Mouse (Mus musculus) limb, embryonic 13.5 days (tissue): ENCODE measurements around the gene Snx25. TPM values are rescaled to one million over a fixed set of nuclear protein-coding genes. Genes with fewer than 3 reads are reported as not detected.

Source experiments
- ATAC-seq: fragments of 200-750 bp; cut with Nextera tagmentation; 2 replicates; pipeline ENCODE4 v1.8.0; 2017; ENCODE audit warnings: low read depth, moderate number of reproducible peaks, moderate TSS enrichment; ENCODE audit not compliant: low FRiP score
- H3K27ac ChIP-seq: fragments of 300-500 bp; sonication (generic); 2 replicates; pipeline ENCODE4 v1.5.1; 2015; ENCODE audit warnings: inconsistent platforms, mild to moderate bottlenecking, moderate library complexity
- H3K27me3 ChIP-seq: fragments of 300-500 bp; sonication (generic); 2 replicates; pipeline ENCODE4 v1.6.1; 2015; ENCODE audit warnings: mild to moderate bottlenecking, inconsistent platforms
- H3K36me3 ChIP-seq: fragments of 300-500 bp; sonication (generic); 2 replicates; pipeline ENCODE4 v1.6.1; 2015; ENCODE audit warnings: inconsistent platforms, mild to moderate bottlenecking, moderate library complexity
- H3K4me1 ChIP-seq: fragments of 300-500 bp; sonication (generic); 2 replicates; pipeline ENCODE4 v1.6.1; 2015; ENCODE audit warnings: inconsistent platforms
- H3K4me2 ChIP-seq: fragments of 300-500 bp; sonication (generic); replicated peaks from 2 replicates; pipeline ENCODE4 v1.6.1; 2015; ENCODE audit warnings: inconsistent platforms, mild to moderate bottlenecking, moderate library complexity
- H3K4me3 ChIP-seq: fragments of 300-500 bp; sonication (generic); 2 replicates; pipeline ENCODE4 v1.5.1; 2015; ENCODE audit warnings: moderate library complexity, mild to moderate bottlenecking, inconsistent platforms
- H3K9ac ChIP-seq: fragments of 300-500 bp; sonication (generic); 2 replicates; pipeline ENCODE4 v1.6.1; 2015; ENCODE audit warnings: mild to moderate bottlenecking, inconsistent platforms
- H3K9me3 ChIP-seq: fragments of 300-500 bp; sonication (generic); 2 replicates; pipeline ENCODE4 v1.6.1; 2016; ENCODE audit warnings: inconsistent platforms
- WGBS: fragments of 180-500 bp; shearing (Covaris S2); methylation state at CpG from one replicate; pipeline ENCODE4 v1.1.7; 2015; 5-methylcytosine and 5-hydroxymethylcytosine counted together
- polyA plus RNA-seq: library from polyadenylated mRNA; unstranded; fragments of >200 nt; fragmentation: Nextera tagmentation; extraction: Ambion mirVana; gene quantifications from 2 replicates; pipeline ENCODE4 v1.2.1, GENCODE M21; 2015

The Snx25 gene
- 5.9 and 6.6 TPM in 2 replicates for polyA plus RNA-seq

DNA sequence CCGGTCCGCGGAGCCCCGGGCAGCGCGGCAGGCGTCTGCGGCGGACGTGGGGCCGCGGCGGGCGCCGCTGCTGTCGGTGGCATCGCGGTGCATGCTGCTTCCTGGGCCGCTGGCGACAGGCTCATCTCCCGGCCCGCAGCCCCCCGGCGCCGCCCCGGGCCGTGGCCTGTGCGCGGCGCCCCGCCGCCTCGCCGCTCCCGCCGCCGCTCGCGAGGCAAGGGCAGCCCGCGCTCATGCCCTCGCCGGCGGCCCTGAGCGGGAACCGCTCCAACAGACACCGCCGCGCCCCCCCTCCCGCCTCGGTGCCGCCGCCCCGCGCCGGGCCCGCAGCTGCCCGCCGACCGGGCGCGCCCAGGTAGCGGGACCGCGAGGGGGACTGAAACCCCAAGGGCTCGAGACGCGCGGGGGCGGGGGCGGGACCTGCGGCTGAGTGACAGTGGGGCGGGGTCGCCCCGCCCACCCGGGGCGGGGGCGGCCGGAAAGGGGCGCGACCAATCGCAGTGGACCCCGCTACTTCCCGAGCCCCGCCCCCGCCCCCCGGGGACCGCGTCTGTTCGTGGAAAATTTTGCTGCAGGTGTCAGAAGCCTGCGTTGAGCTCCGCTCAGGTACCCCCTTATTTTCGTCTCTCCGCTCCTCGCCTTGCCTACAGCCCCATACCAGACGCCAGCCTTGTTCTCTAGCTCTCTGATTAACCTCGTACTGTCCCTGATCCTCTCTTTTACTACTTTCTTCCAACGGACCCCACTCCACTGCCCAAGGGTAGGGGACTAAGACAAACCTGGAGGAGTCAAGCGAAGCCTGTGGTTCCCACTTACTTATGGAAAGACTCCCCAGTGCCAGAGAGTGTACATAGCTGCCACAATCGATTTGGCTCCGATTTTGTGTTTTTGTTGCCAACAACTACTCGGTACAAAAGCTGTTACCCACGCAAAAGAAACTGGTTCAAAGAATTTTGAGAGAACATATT is at the start of gene Snx25:
Snx25 (minus strand) TSS at position 96 of the 968 bp plus-strand sequence.
- peak within 1 kb of the TSS; percentile 84 for H3K4me2 ChIP-seq
- 5% methylated on average over 39 of the region's 103 CpGs for WGBS
- ATAC-seq, result peak; percentile 90
- H3K36me3 ChIP-seq, result no peaks in the 10 kb centered on the region
- H3K4me1 ChIP-seq, result peaks cover 12% of the 10 kb centered on the region
- H3K27ac ChIP-seq, result no peak within 1 kb of the TSS
- no peaks in the 10 kb centered on the region for H3K9me3 ChIP-seq
- H3K4me3 ChIP-seq, result peak within 1 kb of the TSS; percentile 85
- peak within 1 kb of the TSS; percentile 87 for H3K9ac ChIP-seq
- H3K27me3 ChIP-seq, result peaks cover 3% of the 10 kb centered on the region; the same call in 1 of the 2 replicates

DNA sequence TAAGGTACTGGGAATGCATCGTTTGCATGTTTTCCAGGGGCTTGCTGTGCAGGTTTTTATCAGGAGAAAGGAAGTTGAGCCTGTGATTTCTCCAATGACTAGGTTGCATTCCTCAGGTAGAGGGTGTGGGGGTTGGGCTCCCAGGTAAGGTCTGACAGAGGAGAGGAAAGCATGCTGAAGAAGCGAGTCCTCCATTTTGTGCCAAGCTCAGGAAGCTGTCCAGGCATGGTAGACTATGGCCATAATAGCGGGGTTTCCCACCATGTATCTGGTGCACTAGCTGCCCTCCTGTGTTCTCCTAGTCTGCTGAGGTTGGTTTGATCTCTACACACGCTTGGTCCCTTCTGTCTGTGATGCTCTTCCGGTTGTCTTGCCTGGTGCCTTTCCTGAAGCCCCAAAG is 45.7 kb upstream of the Snx25 start:
- no peaks in the 10 kb centered on the region for H3K27me3 ChIP-seq
- H3K4me3 ChIP-seq, result no peak overlapping the region
- H3K9ac ChIP-seq, result no peak overlapping the region
- H3K36me3 ChIP-seq, result peaks cover 54% of the 10 kb centered on the region
- no peak overlapping the region for H3K4me2 ChIP-seq
- H3K27ac ChIP-seq, result no peak overlapping the region
- ATAC-seq, result no peak
- no peaks in the 10 kb centered on the region for H3K4me1 ChIP-seq
- WGBS, result 88% methylated on average over 5 of the region's 5 CpGs
- H3K9me3 ChIP-seq, result no peaks in the 10 kb centered on the region

DNA sequence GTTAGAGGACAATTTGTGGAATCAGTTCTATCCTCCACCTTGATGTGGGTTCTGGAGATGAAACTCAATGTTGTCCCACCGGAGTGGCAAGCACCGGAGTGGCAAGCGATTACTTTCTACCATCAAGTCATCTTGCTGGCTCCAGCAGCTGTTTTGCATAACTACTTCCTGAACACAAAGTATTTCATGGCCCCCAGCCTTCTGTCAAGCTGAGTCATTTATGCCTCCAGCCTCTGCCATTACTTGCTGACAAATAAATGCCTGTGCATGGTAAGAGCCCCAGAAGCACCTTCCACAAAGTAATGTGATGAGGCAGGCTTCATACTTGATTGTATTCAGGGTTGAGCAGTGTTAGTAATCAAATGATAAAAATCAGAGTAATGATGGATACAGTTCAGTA is 44.9 kb upstream of the Snx25 start:
- H3K9me3 ChIP-seq, result no peaks in the 10 kb centered on the region
- H3K4me3 ChIP-seq, result no peak overlapping the region
- no peak overlapping the region for H3K9ac ChIP-seq
- H3K27me3 ChIP-seq, result no peaks in the 10 kb centered on the region
- H3K36me3 ChIP-seq, result peaks cover 53% of the 10 kb centered on the region
- no peak for ATAC-seq
- no peak overlapping the region for H3K4me2 ChIP-seq
- 77% methylated on average over 3 of the region's 3 CpGs for WGBS
- H3K27ac ChIP-seq, result no peak overlapping the region
- H3K4me1 ChIP-seq, result no peaks in the 10 kb centered on the region

DNA sequence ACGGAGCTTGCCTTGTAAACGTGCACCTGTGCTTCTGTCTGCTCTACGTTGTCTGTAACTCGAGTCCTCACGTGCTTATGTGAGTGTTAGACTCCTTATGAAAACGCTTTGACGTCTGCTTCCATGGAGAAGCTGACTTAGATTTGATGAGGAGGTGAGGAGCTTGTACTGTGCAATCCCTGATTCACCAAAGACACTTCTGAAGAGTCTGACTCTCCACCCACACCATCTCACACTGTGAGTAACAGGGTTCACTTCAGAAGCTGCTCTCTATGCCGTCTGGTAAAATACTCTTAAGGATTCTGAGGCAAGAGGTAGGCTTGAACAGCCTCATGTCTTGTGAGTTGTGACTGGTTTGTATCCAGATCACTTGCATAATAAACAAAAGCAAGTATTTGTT is 41.1 kb upstream of the Snx25 start:
- no peak overlapping the region for H3K4me3 ChIP-seq
- H3K27ac ChIP-seq, result no peak overlapping the region
- no peak overlapping the region for H3K4me2 ChIP-seq
- ATAC-seq, result no peak
- H3K9me3 ChIP-seq, result no peaks in the 10 kb centered on the region
- WGBS, result 79% methylated on average over 8 of the region's 8 CpGs
- H3K36me3 ChIP-seq, result peaks cover 51% of the 10 kb centered on the region
- H3K27me3 ChIP-seq, result no peaks in the 10 kb centered on the region
- no peak overlapping the region for H3K9ac ChIP-seq
- no peaks in the 10 kb centered on the region for H3K4me1 ChIP-seq

DNA sequence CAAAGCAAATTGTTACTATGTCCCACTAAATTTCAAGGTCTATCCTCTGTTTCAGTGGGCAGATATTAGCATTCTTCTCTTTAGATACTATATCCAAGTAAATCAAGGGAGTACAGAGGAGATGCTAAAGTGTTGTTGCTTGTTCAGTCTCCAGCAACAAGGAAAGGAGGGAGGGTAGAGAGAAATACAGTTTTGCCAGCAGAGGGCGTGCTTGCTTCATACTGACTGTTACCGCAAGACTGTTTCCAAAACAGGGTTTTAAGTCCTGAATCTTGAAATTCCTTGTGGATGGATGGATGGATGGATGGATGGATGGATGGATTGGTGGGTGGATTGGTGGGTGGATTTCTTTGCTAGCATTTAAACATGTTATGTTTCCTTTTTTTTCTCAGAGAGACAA is 33.4 kb upstream of the Snx25 start:
- Histone ChIP-seq H3K4me3 (no peak overlapping the region), H3K9me3 (no peaks in the 10 kb centered on the region), H3K9ac (no peak overlapping the region), H3K27me3 (no peaks in the 10 kb centered on the region), H3K4me1 (no peaks in the 10 kb centered on the region), H3K27ac (no peak overlapping the region), H3K36me3 (peaks cover 24% of the 10 kb centered on the region), H3K4me2 (no peak overlapping the region)
- no peak for ATAC-seq
- 1% methylated on average over 2 of the region's 2 CpGs for WGBS

DNA sequence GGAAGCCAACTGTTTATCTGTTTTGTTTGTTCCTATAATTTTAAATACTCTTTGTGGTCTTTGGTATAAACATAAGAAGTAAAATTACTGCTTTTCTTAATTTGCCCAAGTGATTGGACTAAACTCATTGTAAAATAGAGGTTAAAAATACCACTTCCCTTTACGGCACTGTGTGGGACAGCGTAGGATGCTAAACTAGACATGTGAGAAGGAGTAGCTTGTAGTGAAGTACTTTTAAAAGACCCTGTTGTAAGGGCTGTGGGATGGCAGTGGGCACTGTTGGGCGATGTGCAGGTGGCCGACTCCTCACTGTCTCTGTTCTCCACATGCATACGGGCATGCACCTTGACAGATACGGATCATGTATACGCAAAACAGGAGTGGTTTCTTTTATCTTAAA is 28.2 kb upstream of the Snx25 start:
- H3K27me3 ChIP-seq, result no peaks in the 10 kb centered on the region
- no peaks in the 10 kb centered on the region for H3K4me1 ChIP-seq
- no peak for ATAC-seq
- no peaks in the 10 kb centered on the region for H3K9me3 ChIP-seq
- H3K4me2 ChIP-seq, result no peak overlapping the region
- H3K36me3 ChIP-seq, result peaks cover 27% of the 10 kb centered on the region
- H3K4me3 ChIP-seq, result no peak overlapping the region
- H3K9ac ChIP-seq, result no peak overlapping the region
- 91% methylated on average over 7 of the region's 7 CpGs for WGBS
- no peak overlapping the region for H3K27ac ChIP-seq

DNA sequence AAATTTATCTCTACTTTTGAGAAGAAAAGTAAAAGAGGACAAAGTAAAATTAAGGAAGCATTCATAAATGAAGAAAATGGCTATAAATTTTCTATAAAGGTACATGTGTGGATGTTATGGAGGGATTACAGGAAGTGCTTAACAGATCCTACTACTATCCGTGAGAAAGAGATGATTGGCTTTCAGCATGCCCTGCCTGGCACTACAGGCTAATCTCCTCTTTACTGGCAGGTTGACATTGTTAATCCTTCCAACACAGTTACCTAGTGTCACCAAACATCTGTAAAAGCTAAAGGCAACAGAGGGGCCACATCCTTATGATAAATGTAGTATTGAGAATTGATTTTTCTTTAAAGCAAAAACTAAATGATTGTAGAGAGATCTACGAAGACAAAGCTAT is 21.7 kb upstream of the Snx25 start:
- ATAC-seq, result no peak
- no peaks in the 10 kb centered on the region for H3K4me1 ChIP-seq
- H3K36me3 ChIP-seq, result peaks cover 33% of the 10 kb centered on the region
- no peak overlapping the region for H3K27ac ChIP-seq
- no peak overlapping the region for H3K4me3 ChIP-seq
- no peaks in the 10 kb centered on the region for H3K9me3 ChIP-seq
- no peak overlapping the region for H3K9ac ChIP-seq
- H3K27me3 ChIP-seq, result no peaks in the 10 kb centered on the region
- 78% methylated on average over 2 of the region's 2 CpGs for WGBS
- H3K4me2 ChIP-seq, result no peak overlapping the region

DNA sequence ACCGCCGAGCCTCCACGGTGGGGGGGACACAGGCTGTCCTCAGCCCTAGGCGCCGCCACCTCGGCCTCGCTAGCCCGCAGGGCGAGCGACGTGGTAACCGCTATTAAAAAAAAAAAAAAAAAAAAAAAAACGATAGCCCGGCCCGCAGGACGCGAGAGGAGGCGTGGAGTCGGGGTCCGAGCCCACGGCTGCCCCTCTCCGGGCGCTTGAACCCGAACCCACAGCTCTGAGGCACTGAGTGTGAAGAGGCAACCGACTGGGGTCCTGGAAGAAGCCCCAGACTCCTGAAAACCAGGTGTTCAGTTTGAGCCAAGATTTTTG is 11.9 kb upstream of the Snx25 start:
- peak overlapping the region; percentile 67; the same call in 1 of the 2 replicates for H3K27ac ChIP-seq

DNA sequence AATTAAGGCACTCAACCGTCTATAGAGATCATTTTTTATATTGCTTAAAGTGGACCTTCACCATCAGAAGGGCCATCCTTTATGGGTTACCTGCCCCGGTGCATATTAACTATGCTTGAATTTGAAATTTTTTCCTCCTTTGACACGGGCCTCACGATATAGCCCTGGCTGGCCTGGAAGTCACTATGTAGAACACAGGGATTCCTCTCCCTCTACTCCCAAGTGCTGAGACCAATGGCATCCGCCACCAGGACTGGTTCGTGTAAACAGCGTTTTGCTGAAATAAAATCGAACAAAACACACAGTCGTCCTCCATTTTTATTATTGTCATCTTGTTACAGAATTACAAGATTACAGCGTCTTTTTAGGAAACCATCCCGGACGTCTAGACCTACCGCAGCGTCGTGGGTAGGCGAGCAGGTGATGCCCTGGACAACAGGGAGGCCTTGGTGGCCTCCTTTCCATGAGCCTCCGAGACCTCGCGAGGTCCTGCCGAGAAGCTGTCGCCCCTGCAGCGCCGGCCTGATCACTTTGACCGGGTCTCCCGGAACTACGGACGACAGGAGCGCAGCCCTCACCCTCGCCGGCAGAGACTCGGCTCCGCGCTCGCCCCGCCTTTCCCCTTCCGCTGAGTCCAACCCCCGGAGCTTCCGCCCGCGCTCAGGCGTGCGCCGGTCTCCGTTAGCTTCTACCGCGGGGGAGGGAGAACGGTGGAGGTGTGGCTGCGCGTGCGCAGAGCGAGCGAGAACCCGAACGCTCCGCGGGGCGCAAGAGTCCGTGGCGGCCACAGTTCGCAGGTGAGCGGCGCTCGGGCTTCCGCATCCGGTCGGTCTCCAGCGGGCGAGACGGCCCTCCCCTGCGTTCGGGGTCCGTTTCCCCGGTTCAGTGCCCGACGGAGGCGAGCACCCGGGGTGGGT is 11.3 kb upstream of the Snx25 start:
- no peaks in the 10 kb centered on the region for H3K27me3 ChIP-seq
- no peaks in the 10 kb centered on the region for H3K36me3 ChIP-seq
- peak; percentile 96 for ATAC-seq
- H3K9me3 ChIP-seq, result peaks cover under 1% of the 10 kb centered on the region; the same call in 1 of the 2 replicates
- H3K27ac ChIP-seq, result peak overlapping the region; percentile 67; the same call in 1 of the 2 replicates
- peak overlapping the region; percentile 73 for H3K4me3 ChIP-seq
- peak overlapping the region; percentile 87 for H3K9ac ChIP-seq
- peak overlapping the region; percentile 77 for H3K4me2 ChIP-seq
- H3K4me1 ChIP-seq, result peaks cover 13% of the 10 kb centered on the region
- 2% methylated on average over 69 of the region's 77 CpGs for WGBS

More for the DNA sequence above, 11.9 kb upstream of the Snx25 start:
- peaks cover 13% of the 10 kb centered on the region for H3K4me1 ChIP-seq
- H3K9me3 ChIP-seq, result no peaks in the 10 kb centered on the region
- ATAC-seq, result no peak; the same call in 1 of the 2 replicates
- WGBS, result under 1% methylated on average over 25 of the region's 25 CpGs
- peak overlapping the region; percentile 77 for H3K4me2 ChIP-seq
- H3K36me3 ChIP-seq, result no peaks in the 10 kb centered on the region
- peak overlapping the region; percentile 73 for H3K4me3 ChIP-seq
- H3K9ac ChIP-seq, result peak overlapping the region; percentile 87
- no peaks in the 10 kb centered on the region for H3K27me3 ChIP-seq

DNA sequence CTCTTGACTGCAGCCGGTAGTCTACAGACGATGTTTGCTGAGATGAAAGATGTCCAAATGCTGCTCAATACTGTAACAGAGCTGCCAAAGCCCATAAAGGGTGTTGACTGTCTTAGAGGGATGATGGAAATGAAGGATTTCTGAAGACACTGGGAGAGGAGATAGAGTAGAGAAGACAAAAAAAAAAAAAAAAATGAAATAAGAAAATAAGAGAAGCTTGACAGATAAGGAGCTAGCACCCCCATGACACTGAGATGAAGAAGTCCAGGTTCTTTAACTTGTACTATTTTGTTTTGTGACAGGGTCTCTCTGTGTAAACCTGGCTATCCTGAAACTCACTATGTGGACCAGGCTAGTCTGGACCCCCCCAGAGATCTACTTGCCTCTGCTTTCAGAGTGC is 1.1 kb upstream of the Snx25 start:
- no peak for ATAC-seq
- H3K9ac ChIP-seq, result no peak overlapping the region
- H3K4me1 ChIP-seq, result peaks cover 12% of the 10 kb centered on the region
- peaks cover 3% of the 10 kb centered on the region; the same call in 1 of the 2 replicates for H3K9me3 ChIP-seq
- H3K27me3 ChIP-seq, result peaks cover 3% of the 10 kb centered on the region; the same call in 1 of the 2 replicates
- H3K27ac ChIP-seq, result no peak overlapping the region
- no peaks in the 10 kb centered on the region for H3K36me3 ChIP-seq
- 27% methylated on average over 2 of the region's 2 CpGs for WGBS
- peak overlapping the region; percentile 85 for H3K4me3 ChIP-seq
- peak overlapping the region; percentile 84 for H3K4me2 ChIP-seq

DNA sequence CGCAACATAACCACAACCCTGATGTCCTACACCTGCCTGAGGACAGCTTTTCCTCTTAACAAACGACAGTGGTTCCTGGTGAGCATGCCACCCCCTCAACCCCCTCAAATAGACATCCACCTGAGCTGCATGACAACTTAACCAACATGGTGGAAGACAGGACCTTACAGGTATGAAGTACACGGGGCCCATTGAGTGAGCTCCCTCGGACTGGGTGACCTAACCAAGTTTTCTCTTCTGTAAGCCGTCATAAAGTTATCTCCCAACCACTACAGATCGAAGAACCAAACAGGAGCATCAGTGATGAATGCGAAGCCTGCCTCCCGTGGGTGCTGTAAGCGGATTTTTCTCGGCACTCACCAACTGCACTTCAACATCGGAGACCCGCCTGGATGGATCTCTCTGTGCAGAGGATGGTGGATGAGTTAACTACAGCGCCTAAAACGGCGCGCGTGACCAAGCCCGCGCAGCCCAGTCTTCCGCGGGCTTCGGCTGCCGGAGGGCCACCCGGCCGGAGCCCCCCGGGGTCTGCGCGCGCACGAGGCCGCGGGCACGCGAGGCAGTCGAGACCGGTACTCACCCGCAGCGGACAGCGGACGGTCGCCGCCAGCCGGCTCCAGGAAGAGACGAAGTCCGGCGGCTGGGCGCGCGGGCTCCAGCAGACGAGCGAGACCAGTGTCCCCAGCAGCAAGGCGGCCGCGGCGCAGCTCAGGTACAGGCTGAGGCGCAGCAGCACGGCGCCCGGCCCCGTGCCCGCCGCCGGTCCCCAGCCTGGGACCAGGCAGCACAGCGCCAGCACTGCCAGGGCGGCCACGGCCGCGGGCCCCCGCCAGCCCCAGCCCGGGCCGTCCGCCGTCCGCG is 527 bp downstream of the Snx25 start, which contains the start of gene Cfap97:
Cfap97 (plus strand) TSS at position 570 of the 861 bp plus-strand sequence.
- Histone ChIP-seq H3K4me2 (peak within 1 kb of the TSS; percentile 84), H3K27me3 (peaks cover 3% of the 10 kb centered on the region; the same call in 1 of the 2 replicates), H3K9me3 (no peaks in the 10 kb centered on the region), H3K4me1 (peaks cover 16% of the 10 kb centered on the region), H3K27ac (no peak within 1 kb of the TSS), H3K4me3 (peak within 1 kb of the TSS; percentile 85), H3K36me3 (no peaks in the 10 kb centered on the region), H3K9ac (peak within 1 kb of the TSS; percentile 87)
- ATAC-seq, result peak; percentile 71
- 1% methylated on average over 74 of the region's 75 CpGs for WGBS
